Mouse (Mus musculus): ENCODE measurements at regions not wholly inside any gene's neighbourhood (a gene's known extent, or its start where the extent isn't known, plus 50 kb on each side); places are given as distances from the start of the nearest gene placed in this dataset.
A peak's percentile ranks its signal among the peaks of the same experiment; 100 is the strongest.
"Not testable (repeated sequence)": the region's sequence is repeated elsewhere in the genome, so short reads cannot be mapped to it uniquely, and the experiment has no call there.

DNA sequence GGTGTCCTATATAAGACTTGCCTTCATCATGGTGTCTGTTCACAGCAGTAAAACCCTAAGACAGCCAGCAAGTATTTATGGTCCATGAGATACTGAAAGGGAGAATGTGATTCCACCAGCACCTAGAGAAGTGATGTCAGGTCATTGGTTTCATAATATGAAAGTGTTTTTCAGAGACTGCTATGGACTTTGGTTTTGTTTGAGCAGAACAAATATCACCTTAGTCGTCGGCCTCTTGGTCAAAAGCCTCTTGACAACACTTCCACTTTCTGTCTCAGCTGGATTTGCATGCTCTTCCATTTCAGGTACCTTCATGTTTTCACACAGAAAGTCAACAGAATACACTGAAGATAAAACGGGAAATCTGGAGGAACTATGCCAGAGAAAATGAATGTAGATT, 56.7 kb upstream of the Lrrc8b start:
- DNase-seq: no peak

GRCm38 (mm10) chr5:105356393-105356792, 59.2 kb upstream of the Lrrc8b start:
- DNase-seq; intact Hi-C loops (cut with DNase I): not testable (repeated sequence)

More for the DNA sequence above, 56.7 kb upstream of the Lrrc8b start:
- intact Hi-C loops (cut with DNase I): no loop called here

DNA sequence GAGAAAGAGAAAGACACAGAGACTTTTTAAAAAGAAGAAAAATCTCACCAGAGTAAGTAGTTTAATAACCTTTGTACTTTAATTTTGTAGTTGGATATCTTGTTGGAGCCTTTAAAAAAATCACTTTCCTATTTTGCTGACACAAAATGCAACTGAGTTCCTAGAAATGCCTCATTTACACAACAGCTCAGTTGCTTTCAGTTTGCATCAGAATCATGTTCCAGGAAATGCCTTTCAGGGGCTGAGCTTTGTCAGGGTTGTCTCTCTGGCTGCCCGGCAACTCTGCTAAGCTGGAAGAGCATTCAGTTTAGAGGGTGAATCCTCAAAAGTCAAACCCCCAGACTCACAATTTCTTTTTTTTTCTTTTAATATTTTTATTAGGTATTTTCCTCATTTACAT, 60.5 kb upstream of the Gbp6 start:
- no peak for DNase-seq
- intact Hi-C loops (cut with DNase I): no loop called here

DNA sequence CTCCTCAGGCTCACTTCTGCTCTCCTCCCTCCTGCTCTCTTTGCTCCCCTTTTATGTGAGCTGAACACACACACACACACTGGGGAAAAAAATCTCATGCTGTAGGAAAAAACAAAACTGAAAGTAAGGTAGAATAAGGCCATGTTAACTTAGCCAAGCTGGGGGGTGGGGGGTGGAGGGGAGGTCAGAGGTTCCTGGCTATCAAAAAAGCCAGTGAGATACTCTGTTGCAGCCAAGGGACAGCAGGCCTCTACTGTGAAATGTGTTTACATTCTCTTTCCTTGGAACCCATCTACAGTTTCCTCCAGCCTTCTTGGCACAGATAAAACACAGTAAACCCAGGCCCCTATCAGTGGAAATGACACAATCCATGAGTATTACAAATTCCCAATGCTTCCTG, 53.0 kb upstream of the Gbp6 start:
- peak in 1 of 2 experiments; percentile 3 for DNase-seq
- intact Hi-C loops (cut with DNase I): no loop called here

DNA sequence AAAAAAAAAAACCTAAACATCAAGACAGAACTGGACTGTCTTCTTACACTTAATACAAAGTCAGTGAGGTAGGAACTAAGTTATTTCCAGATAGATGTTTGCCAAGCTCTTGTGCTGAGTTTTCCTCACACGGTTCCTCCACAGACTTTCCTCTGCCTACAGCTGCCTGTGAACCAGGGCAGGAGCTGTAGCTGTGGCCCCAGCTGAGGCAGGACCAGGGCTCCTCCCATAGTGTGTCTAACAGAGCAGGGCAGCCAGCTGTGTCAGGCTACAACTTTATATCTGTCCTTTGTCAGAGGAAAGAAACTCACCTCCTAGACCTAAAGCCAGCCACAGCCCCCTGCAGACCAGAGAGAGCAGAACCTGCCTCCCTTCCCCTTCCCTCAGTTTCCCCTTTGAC, 52.5 kb upstream of the Gbp6 start:
- intact Hi-C loops (cut with DNase I): not testable (repeated sequence)
- DNase-seq: peak in 1 of 2 experiments; percentile 3

- no peak for DNase-seq
- intact Hi-C loops (cut with DNase I): no loop called here
Measured at GRCm38 (mm10) chr5:105344808-105345732, 51.6 kb upstream of the Gbp6 start.

DNA sequence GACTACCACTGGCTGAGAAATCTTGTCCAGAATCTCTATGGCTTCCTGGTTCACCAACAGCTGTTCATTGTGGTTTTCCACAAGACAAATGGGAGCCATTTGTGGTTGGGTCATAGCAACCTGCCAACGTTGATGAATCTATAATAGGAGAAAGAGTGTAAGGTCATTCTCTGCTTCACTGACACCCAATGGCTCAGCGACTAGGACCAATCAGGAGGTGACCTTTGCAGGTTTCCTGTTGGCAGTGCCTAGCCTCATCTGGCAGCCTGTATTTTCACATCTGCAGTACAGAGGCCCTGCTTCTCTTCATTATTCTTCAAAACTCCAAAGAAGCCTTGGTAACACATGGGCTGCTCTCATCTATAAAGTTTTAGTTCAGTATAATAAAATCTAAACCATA, 50.3 kb upstream of the Gbp6 start:
- intact Hi-C loops (cut with DNase I); DNase-seq: not testable (repeated sequence)
